Mouse (Mus musculus) small intestine, adult 2 months (tissue): Measurements from ENCODE around the gene Mettl27.

Experiments
- CTCF ChIP-seq: fragments of 200-500 bp; IDR thresholded peaks from 2 replicates; pipeline ENCODE4 v1.5.1; 2012; ENCODE audit warnings: low read depth, mild to moderate bottlenecking, control low read depth, inconsistent platforms, low read length, moderate library complexity, mixed read lengths; ENCODE audit not compliant: insufficient replicate concordance, insufficient read length; ENCODE audit errors: extremely low read depth
- POLR2A ChIP-seq: fragments of 200-500 bp; IDR thresholded peaks from 2 replicates; pipeline ENCODE4 v1.6.1; 2012; ENCODE audit warnings: low read depth, mild to moderate bottlenecking, control low read depth, inconsistent platforms, low read length, moderate library complexity

- peak; percentile 23; the same call in 1 of the 2 replicates for TF ChIP-seq CTCF
- TF ChIP-seq POLR2A, result peak; percentile 57; the same call in 1 of the 2 replicates
Observed at GRCm38 (mm10) chr5:134965852-134966821, 34.0 kb downstream of the Mettl27 start.
